Mouse (Mus musculus): ENCODE results near the gene Krtcap2.

Gene Krtcap2

GRCm38 (mm10) chr3:89280606-89281511, 35.1 kb downstream of the Krtcap2 start, which contains the start of gene Efna1:
Gene Efna1 (minus strand): TSS chr3:89281142.
- DNase-seq (ENCODE audit: low read depth, low spot score) = peak; percentile 64

- DNase-seq (ENCODE audit: low read depth, low spot score) = peak; percentile 92
These were observed 36.0 kb downstream of the Krtcap2 start for GRCm38 (mm10) chr3:89281579-89282290.

- no peak for DNase-seq (ENCODE audit: low read depth, low spot score)
These were observed 36.5 kb downstream of the Krtcap2 start for GRCm38 (mm10) chr3:89282291-89282643.

- DNase-seq (ENCODE audit: low read depth, low spot score) = no peak
These were observed 38.5 kb downstream of the Krtcap2 start for GRCm38 (mm10) chr3:89284261-89284660.

GRCm38 (mm10) chr3:89285526-89285925, 39.8 kb downstream of the Krtcap2 start:
- no peak for DNase-seq (ENCODE audit: low read depth, low spot score)

- DNase-seq (ENCODE audit: low read depth, low spot score) = no peak
These were observed 41.5 kb downstream of the Krtcap2 start for GRCm38 (mm10) chr3:89287286-89287685.

GRCm38 (mm10) chr3:89288503-89288928, 42.8 kb downstream of the Krtcap2 start:
- DNase-seq (ENCODE audit: low read depth, low spot score) = no peak

- no peak for DNase-seq (ENCODE audit: low read depth, low spot score)
These were observed 46.1 kb downstream of the Krtcap2 start for GRCm38 (mm10) chr3:89291874-89292273.

GRCm38 (mm10) chr3:89292303-89292702, 46.5 kb downstream of the Krtcap2 start:
- DNase-seq (ENCODE audit: low read depth, low spot score) = no peak

GRCm38 (mm10) chr3:89293247-89293918, 47.6 kb downstream of the Krtcap2 start:
- DNase-seq (ENCODE audit: low read depth, low spot score) = no peak

- no peak for DNase-seq (ENCODE audit: low read depth, low spot score)
These were observed 48.4 kb downstream of the Krtcap2 start for GRCm38 (mm10) chr3:89294195-89294594.

GRCm38 (mm10) chr3:89295685-89296230, 50.0 kb downstream of the Krtcap2 start:
- no peak for DNase-seq (ENCODE audit: low read depth, low spot score)

- no peak for DNase-seq (ENCODE audit: low read depth, low spot score)
These were observed 51.1 kb downstream of the Krtcap2 start for GRCm38 (mm10) chr3:89296761-89297396.

GRCm38 (mm10) chr3:89298908-89299307, 53.1 kb downstream of the Krtcap2 start:
- no peak for DNase-seq (ENCODE audit: low read depth, low spot score)

GRCm38 (mm10) chr3:89299499-89299898, 53.7 kb downstream of the Krtcap2 start:
- DNase-seq (ENCODE audit: low read depth, low spot score) = peak; percentile 77
